Mouse (Mus musculus) liver, embryonic 16.5 days (tissue): ENCODE data around the gene Ppig. TPM values are rescaled to one million over a fixed set of nuclear protein-coding genes. Genes with fewer than 3 reads are reported as not detected.

Experiments
- ATAC-seq: fragments of 200-750 bp; cut with Nextera tagmentation; 2 replicates; pipeline ENCODE4 v1.8.0; 2017; ENCODE audit warnings: low read depth, mild to moderate bottlenecking, moderate number of reproducible peaks, moderate library complexity
- H3K27ac ChIP-seq: fragments of 300-500 bp; sonication (generic); 2 replicates; pipeline ENCODE4 v1.5.1; 2014; ENCODE audit warnings: mild to moderate bottlenecking, low read length
- H3K27me3 ChIP-seq: fragments of 300-500 bp; sonication (generic); 2 replicates; pipeline ENCODE4 v1.6.1; 2014; ENCODE audit warnings: low read depth, low read length, mixed read lengths; ENCODE audit not compliant: control insufficient read depth, insufficient read depth
- H3K36me3 ChIP-seq: fragments of 300-500 bp; sonication (generic); 2 replicates; pipeline ENCODE4 v1.6.1; 2014; ENCODE audit warnings: mild to moderate bottlenecking; ENCODE audit not compliant: control insufficient read depth, insufficient read depth
- H3K4me1 ChIP-seq: fragments of 300-500 bp; sonication (generic); 2 replicates; pipeline ENCODE4 v1.6.1; 2014; ENCODE audit warnings: low read depth, low read length, mixed read lengths; ENCODE audit not compliant: control insufficient read depth
- H3K4me2 ChIP-seq: fragments of 300-500 bp; sonication (generic); 2 replicates; pipeline ENCODE4 v1.6.1; 2014; ENCODE audit warnings: low read depth, low read length, mixed read lengths
- H3K4me3 ChIP-seq: fragments of 300-500 bp; sonication (generic); 2 replicates; pipeline ENCODE4 v1.5.1; 2014; ENCODE audit warnings: low read depth, mild to moderate bottlenecking, low read length
- H3K9ac ChIP-seq: fragments of 300-500 bp; sonication (generic); 2 replicates; pipeline ENCODE4 v1.6.1; 2014; ENCODE audit warnings: low read depth, low read length
- H3K9me3 ChIP-seq: fragments of 300-500 bp; sonication (generic); replicated peaks from 2 replicates; pipeline ENCODE4 v1.6.1; 2016; ENCODE audit warnings: low read length; ENCODE audit not compliant: control insufficient read depth
- WGBS: fragments of 180-500 bp; shearing (Covaris S2); extraction: QIAGEN DNeasy Blood & Tissue Kit; methylation state at CpG from one replicate; pipeline ENCODE4 v1.1.7; 2014; ENCODE audit not compliant: insufficient replicate concordance; 5-methylcytosine and 5-hydroxymethylcytosine counted together
- polyA plus RNA-seq: library from polyadenylated mRNA; unstranded; fragments of >200 nt; fragmentation: Nextera tagmentation; extraction: Ambion mirVana; gene quantifications from 2 replicates; pipeline ENCODE4 v1.2.1, GENCODE M21; 2015

Gene Ppig
- polyA plus RNA-seq, 1 experiment from 2014 or later, result 45.7 TPM

GRCm38 (mm10) chr2:69778836-69779177 is 56.5 kb downstream of the Ppig start:
- no peak overlapping the region for H3K4me3 ChIP-seq
- no peaks in the 10 kb centered on the region for H3K36me3 ChIP-seq
- H3K4me1 ChIP-seq, result no peaks in the 10 kb centered on the region
- H3K27ac ChIP-seq, result no peak overlapping the region
- no peak for ATAC-seq
- H3K9me3 ChIP-seq, result no peaks in the 10 kb centered on the region
- no peak overlapping the region for H3K4me2 ChIP-seq
- H3K9ac ChIP-seq, result no peak overlapping the region
- no peaks in the 10 kb centered on the region for H3K27me3 ChIP-seq
- 39% methylated on average over 5 of the region's 5 CpGs for WGBS

GRCm38 (mm10) chr2:69788974-69789373 is 66.6 kb downstream of the Ppig start:
- Histone ChIP-seq H3K4me3 (peak overlapping the region; percentile 80), H3K9ac (peak overlapping the region; percentile 50), H3K4me1 (peaks cover 6% of the 10 kb centered on the region), H3K4me2 (peak overlapping the region; percentile 84), H3K27ac (no peak overlapping the region), H3K9me3 (no peaks in the 10 kb centered on the region), H3K36me3 (peaks cover 8% of the 10 kb centered on the region; the same call in 1 of the 2 replicates), H3K27me3 (no peaks in the 10 kb centered on the region)
- WGBS, result 24% methylated on average over 9 of the region's 9 CpGs
- no peak for ATAC-seq

- peak within 1 kb of the TSS; percentile 84 for H3K4me2 ChIP-seq
- no peaks in the 10 kb centered on the region for H3K27me3 ChIP-seq
- H3K4me3 ChIP-seq, result peak within 1 kb of the TSS; percentile 80
- no peaks in the 10 kb centered on the region for H3K9me3 ChIP-seq
- 2% methylated on average over 48 of the region's 48 CpGs for WGBS
- peaks cover 6% of the 10 kb centered on the region for H3K4me1 ChIP-seq
- H3K9ac ChIP-seq, result peak within 1 kb of the TSS; percentile 82
- H3K36me3 ChIP-seq, result peaks cover 8% of the 10 kb centered on the region; the same call in 1 of the 2 replicates
- peak; percentile 96 for ATAC-seq
- peak within 1 kb of the TSS; percentile 85 for H3K27ac ChIP-seq
These were observed 67.2 kb downstream of the Ppig start, which contains the start of the genes Ccdc173 and Phospho2 for GRCm38 (mm10) chr2:69789429-69790069. Gene Ccdc173, minus strand, starts transcription at chr2:69789575. Gene Phospho2, plus strand, starts transcription at chr2:69789623.

DNA sequence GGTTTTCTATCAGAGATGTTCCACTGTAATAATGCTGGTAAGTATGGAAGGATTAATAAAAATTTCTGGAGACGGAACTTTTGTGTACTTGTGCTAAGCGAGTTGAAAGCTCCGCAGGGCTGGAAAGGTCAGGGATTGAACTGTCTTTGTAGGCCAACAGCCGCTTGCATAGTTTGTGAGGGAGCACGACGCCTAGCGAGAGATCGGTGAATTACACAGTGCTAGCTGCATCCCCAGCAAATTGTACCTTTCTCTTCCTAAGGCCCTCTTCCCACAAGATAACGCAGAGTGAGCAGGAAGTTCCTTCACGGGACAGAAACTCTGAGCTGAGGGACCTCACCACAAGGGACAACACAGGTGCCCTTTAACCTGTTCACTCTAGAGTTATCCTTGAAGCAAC is 67.9 kb downstream of the Ppig start:
- Histone ChIP-seq H3K9ac (peak overlapping the region; percentile 82), H3K9me3 (no peaks in the 10 kb centered on the region), H3K36me3 (peaks cover 10% of the 10 kb centered on the region; the same call in 1 of the 2 replicates), H3K4me1 (peaks cover 6% of the 10 kb centered on the region), H3K27ac (peak overlapping the region; percentile 85), H3K4me2 (peak overlapping the region; percentile 84), H3K4me3 (peak overlapping the region; percentile 80), H3K27me3 (no peaks in the 10 kb centered on the region)
- under 1% methylated on average over 10 of the region's 10 CpGs for WGBS
- peak; percentile 68 for ATAC-seq

- no peaks in the 10 kb centered on the region for H3K9me3 ChIP-seq
- H3K4me2 ChIP-seq, result peak overlapping the region; percentile 84
- H3K36me3 ChIP-seq, result peaks cover 14% of the 10 kb centered on the region
- no peak for ATAC-seq
- H3K9ac ChIP-seq, result peak overlapping the region; percentile 82; the same call in 1 of the 2 replicates
- peaks cover 6% of the 10 kb centered on the region for H3K4me1 ChIP-seq
- WGBS, result 43% methylated on average over 4 of the region's 4 CpGs
- no peak overlapping the region for H3K27ac ChIP-seq
- H3K27me3 ChIP-seq, result no peaks in the 10 kb centered on the region
- peak overlapping the region; percentile 80 for H3K4me3 ChIP-seq
These were observed 68.4 kb downstream of the Ppig start for GRCm38 (mm10) chr2:69790722-69791121.

- 21% methylated on average over 5 of the region's 5 CpGs for WGBS
- Histone ChIP-seq H3K27me3 (no peaks in the 10 kb centered on the region), H3K4me1 (peaks cover 26% of the 10 kb centered on the region), H3K36me3 (no peaks in the 10 kb centered on the region), H3K9me3 (no peaks in the 10 kb centered on the region), H3K27ac (no peak overlapping the region), H3K4me2 (peak overlapping the region; percentile 72), H3K4me3 (peak overlapping the region; percentile 48), H3K9ac (peak overlapping the region; percentile 10; the same call in 1 of the 2 replicates)
- peak; percentile 92 for ATAC-seq
These were observed 80.6 kb downstream of the Ppig start for GRCm38 (mm10) chr2:69802911-69803312.

Other genes starting within 250 kb of the Ppig start
- 0.08 TPM in 2 replicates for gene Lrp2, start 136.5 kb upstream of the Ppig start, polyA plus RNA-seq
- 2.1 and 2.8 TPM in 2 replicates for gene Bbs5, start 75.4 kb upstream of the Ppig start, polyA plus RNA-seq
- 0.58 and 1.2 TPM in 2 replicates for gene Klhl41, start 52.4 kb upstream of the Ppig start, polyA plus RNA-seq
- gene Fastkd1, start 9.0 kb upstream of the Ppig start, polyA plus RNA-seq, result 2.9 and 3.3 TPM in 2 replicates
- gene Ccdc173, start 67.0 kb downstream of the Ppig start, polyA plus RNA-seq, result 0.08 and 0.20 TPM in 2 replicates
- gene Phospho2, start 67.1 kb downstream of the Ppig start, polyA plus RNA-seq, result 10.5 and 11.0 TPM in 2 replicates
- gene Klhl23, start 99.4 kb downstream of the Ppig start, polyA plus RNA-seq, result 19.6 and 22.4 TPM in 2 replicates
- 103 and 116 TPM in 2 replicates for gene Ssb, start 139.0 kb downstream of the Ppig start, polyA plus RNA-seq
- gene Mettl5, start 163.1 kb downstream of the Ppig start, polyA plus RNA-seq, result 23.5 and 29.7 TPM in 2 replicates
- gene Ubr3, start 174.7 kb downstream of the Ppig start, polyA plus RNA-seq, result 4.8 and 5.6 TPM in 2 replicates